Mouse (Mus musculus) layer of hippocampus, adult 8-10 months (tissue): ENCODE results near the gene Ube2o. TPM values are rescaled to one million over a fixed set of nuclear protein-coding genes. Genes with fewer than 3 reads are reported as not detected.
"Not testable (repeated sequence)": the region's sequence is repeated elsewhere in the genome, so short reads cannot be mapped to it uniquely, and the experiment has no call there.

Experiments
- DNase-seq, 2 experiments: peaks; one replicate each; pipeline ENCODE4 v3.0.0; 2022; ENCODE audit warnings: low spot score in 2 of 2
- total RNA-seq, 4 experiments: library from RNA; stranded (reverse); gene quantifications; 2 replicates each; pipeline ENCODE4 v1.2.4; 2022

Ube2o gene
- total RNA-seq, 4 experiments from 2014 or later: 96.8 to 110 (median 98.8) TPM

DNA sequence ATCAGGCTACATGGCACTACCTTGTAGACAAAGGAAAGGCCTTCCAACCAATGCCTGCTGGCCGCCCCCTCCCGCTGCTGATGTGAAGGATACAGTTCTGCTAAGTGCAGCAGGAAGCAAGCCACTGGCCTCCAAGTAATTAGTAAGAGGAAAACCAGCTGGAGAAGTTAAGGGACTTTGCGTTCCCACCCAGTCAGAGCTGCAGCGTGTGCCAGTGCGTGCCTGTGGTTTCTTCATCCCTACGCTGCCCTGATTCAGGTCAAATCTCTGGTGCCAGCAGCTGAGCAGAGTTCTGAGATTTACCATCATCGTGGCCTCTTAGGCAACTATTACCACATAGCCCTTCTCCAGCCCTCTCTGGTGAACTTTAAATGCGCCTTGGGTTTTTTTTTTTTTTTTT is 62.8 kb downstream of the Ube2o start:
- no peak for DNase-seq

DNA sequence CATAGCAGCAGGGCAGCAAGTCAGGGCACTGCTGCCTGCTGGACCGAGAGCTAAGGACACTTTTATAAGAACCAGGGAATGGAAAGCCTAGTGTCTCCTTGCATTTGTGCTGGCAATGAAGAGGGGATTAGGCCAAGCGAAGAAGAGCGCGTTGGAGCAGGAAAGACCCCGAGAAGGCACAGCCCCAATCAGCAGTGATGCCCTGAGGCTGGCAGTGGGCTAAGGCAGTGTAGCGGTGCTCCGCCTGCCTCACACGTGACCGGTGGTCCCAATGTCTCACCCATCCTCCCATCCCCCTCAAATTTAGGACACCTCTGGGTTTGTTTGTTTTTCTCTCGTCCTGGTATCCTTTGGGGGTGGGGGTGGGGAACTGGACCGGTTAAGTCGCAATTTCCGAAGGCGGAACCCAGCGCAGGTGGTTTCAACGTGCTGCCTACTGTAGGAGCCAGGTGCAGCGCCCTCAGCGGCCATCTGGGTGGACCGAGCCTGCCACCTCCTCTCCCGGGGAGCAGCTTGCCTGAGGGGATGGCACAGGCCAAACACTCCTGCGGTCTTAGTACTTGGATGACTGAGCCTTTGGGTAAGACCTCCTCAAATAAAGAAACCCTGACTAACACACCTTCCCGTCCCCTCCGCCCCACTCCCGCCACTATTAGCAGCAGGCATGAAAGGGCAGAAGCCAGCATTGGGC is 65.8 kb downstream of the Ube2o start:
- no peak for DNase-seq

DNA sequence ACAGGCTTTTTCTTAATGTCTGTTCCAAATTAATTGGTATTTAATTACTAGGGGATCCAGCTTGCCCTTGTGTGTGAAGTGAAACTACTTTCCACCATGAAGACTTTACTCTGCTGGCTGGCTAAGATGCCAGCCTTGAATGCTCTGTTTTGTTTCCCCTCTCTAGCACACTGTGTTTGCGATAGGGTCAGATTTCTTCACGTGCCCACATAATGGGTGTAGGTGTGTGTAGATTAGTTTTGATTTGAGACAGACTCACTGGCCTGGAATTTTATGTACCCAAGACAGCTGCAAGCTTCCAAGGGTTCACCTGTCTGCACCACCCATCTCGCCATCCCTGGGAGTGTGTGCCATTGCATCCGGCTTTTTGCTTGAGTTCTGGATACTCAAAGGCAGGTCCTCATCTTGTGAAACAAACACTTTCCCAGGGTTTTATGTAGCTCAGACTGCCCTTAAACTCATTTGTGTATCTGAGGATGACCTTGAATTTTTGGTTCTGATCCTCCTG is 67.7 kb downstream of the Ube2o start:
- no peak for DNase-seq

DNA sequence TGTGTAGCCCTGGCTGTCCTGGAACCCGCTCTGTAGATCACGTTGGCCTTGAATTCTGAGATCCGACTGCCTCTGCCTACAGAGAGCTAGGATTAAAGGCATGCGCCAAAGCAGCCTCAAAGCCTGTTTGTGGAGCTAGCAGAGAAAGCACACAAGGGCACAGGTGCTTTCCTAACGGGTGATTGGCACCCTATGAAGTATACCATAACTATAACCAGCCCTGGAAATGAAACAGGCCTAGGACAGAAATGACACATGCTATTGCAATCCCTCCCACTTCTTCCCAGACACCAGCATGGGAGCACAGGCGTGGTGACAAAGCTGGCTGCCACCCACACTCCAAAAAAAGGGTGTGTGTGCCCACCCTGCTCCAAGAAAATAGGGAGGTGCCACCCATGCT is 68.3 kb downstream of the Ube2o start:
- DNase-seq: peak in 1 of 2 experiments; percentile 33

DNA sequence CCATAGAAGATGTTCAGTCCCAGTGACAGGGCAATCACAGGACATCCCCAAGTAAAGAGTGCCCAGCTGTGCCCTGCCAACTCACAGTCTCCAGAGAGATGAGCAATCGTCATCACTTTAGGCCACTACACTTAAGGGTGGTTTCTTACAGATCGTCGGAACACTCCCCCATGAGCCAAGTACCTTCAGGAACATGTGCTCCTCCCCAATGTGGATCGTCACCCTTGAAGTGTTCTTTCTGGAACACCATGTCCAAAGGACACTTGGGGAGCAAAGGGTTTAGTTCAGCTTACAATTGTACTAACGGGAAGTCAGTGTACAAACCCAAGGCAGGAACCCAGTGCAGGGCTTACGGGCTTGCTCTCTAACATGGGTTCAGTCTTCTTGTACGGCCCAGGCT is 69.1 kb downstream of the Ube2o start:
- DNase-seq: no peak

DNA sequence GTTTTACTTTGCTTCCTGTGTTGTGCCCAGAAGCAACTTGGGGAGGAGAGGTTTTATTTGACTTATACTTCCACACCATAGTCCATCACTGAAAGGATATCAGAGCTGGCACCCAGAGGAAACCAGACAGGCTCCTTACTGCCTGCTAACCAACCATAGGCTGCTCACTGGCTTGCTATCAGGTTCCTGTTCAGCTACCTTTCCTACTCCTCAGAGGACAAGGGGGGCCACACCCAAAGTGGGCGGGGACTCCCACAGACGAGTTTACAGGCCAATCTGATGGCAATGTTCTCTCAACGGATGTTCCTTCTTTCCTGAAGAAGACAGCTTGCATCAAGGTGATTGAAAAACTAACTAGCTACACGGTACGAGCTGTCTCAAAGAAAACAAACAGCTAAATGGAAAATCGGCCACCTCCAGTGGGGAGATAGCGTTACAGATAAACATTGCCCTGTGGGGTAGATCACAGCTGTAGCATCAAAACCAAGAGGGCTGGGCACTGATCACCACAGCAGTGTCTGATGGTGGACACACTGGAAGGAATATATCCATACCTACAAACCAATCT is 69.9 kb downstream of the Ube2o start:
- DNase-seq: no peak

DNA sequence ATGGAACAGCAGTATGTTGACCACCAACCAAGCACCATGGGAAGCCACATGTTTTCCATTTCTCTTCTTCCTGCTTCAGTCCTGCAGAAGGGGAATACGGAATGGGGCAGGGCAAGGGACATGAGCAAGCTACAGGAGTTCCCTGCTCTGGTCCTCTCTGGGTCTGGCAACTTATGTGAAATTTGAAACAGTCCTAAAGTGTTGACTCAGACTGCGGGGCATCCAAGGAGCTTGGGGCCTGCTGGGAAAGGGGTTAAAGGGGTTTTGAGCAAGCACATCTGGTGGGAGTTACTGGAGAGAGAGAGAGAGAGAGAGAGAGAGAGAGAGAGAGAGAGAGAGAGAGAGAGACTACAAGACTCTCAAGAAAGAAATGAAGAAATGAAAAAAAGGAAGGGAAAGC is 72.6 kb downstream of the Ube2o start:
- DNase-seq: no peak

DNA sequence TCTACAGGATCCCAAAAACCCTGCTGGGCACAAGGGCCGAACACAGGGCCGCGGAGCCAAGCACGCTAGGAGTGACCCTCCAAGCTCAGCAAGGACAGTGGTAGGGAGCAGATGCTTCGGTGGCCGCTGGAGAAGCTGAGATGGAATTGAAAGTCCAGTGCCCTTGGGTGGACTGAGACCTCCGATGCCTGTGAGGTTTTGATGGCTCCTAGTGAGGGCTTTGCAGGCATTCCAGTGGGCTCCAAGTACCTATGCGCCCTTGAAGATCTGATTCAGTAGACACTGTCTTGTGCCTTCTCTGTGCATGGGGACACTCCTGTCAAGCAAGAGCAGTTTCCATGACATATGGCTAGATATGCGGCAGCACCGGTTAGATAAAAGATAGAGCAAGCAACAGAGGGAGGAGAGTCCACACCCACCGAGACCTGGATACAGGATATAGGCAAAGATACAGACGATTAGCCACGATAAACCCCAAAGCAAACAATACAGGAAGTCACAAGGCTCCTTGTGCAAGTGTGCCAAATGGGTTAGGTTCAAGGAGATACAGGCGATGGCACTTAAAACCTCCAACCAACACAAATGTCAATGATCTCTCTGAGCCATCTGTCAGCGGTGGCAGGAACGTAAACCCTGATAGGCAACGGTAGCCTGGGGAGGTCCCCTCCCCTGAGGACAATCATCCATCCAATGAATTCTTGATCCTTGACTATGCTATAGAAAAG is 74.9 kb downstream of the Ube2o start:
- DNase-seq: no peak

DNA sequence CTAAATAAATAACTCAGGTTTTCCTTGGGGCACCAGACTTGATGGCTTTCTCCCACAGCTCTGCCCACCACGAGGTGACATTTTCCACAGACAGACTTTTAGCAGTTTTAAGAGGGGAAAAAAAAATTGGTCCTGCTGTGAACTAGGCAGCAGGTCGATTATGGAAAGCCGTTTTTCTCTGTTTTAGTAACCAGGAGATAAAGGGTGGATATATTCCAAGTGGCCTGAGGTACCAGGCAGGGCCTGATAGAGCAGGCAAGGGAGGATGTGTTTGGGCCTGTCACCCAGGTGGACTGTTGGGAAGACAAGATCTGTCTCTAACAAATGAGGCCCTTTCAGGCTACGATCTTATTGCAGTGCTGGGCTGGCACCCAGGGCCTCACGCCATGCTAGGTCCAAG is 75.7 kb downstream of the Ube2o start:
- DNase-seq: no peak

DNA sequence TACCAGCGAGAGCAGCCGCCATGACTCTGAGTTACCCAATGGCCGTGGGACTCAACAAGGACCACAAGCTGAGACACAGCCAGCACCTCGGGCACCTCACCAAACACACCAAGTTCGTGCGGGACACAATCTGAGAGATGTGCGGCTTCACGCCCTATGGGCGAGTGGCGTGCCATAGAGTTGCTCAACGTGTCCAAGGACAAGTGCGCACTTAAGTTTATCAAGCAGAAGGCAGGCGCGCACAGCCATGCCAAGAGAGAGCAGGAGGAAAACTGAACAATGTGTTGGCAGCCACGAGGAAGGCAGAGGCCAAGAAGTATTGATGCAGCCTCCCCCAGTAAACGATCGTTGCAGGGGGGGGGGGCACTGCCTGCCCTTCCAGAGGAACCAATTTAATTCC is 76.7 kb downstream of the Ube2o start:
- DNase-seq: no peak

DNA sequence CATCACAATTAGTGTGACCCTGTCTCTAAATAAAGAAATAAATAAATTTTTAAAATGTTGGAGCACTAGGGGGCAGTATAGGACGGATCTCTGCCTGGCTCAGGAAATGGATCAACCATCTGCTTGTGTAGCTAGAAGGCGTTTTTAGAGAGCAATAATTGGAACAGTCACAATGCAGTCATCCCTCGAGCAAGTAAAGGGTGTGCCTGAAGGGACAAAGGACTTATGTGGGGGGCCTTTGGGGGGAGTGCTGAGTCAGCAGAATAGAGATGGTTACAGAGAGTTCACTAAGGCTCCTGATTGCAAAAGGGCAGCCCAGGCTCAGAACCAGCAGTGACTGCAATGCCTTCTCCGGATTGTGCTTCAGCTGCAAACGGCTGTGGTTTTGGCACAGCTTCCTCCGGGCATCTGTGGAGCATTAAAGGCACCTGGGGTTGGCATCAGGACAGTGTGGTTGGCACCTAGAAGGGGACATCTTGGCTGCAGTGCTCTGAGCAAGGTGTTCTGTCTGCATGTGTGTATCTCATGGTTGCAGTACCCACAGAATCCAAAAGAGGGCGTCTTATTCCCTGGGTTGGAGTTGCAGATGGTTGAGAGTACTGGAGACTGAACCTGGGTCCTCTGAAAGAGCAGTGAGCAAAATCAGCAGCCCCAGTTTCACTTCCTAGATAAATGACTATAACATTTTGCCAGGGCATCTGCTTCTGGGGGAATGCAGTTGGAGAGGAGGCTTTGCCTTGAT is 80.1 kb downstream of the Ube2o start:
- DNase-seq: peak; percentile 37 to 40

DNA sequence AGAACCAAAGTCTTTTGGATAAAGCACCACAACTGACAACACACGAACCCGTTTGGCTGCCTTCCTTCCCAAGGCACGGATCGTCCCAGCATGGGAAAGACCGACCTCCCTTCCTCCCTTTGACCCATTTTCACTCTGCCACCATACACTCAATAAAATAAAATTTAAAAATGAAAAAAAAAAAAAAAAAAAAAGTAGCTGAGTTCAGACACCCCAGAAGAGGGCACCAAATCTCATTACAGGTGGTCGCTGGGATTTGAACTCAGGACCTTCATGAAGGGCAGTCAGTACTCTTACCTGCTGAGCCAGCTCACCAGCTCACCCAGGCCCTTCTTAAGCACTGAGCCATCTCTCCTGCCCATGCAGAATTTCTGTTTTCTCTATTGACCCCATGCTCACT is 82.2 kb downstream of the Ube2o start:
- DNase-seq: no peak

DNA sequence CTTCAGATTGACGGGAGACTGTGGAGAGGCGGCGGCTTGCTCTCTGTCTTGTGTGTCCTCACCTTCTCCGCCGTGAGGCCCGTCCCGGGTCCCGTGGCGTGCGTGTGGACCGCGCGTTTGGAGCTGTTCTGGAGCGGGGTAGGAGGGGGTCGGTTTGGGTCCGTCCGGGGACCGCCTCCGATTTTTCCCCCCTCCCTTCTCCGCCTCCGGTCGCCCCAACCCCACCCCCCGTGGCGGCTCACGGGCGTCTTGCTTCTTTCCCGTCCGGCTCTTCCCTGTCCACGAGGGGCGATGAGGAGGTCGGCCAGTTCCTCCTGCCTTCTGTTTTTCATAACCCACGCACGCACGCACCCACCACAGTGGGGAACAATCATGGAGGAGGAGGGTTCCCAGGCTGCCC is 82.7 kb downstream of the Ube2o start:
- DNase-seq: no peak

DNA sequence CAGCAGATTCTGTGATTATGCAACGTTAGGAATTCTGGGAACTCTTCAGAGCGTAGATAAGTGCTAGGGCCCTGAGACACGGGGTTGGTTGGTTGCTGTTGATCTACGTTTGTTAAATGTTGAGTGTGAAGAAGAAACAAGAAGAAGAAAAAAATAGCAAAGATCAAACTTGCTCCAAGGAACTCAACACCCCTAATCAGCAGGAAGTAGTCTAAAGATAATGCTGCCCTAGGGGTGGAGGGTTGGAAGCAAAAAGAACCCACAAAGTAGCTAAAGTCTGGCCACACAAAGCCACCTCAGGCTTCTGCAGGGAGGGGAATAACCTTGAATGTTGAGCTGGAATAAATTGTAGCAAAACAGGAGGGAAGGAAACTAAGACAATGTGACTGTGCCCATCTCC is 83.9 kb downstream of the Ube2o start:
- DNase-seq: no peak

DNA sequence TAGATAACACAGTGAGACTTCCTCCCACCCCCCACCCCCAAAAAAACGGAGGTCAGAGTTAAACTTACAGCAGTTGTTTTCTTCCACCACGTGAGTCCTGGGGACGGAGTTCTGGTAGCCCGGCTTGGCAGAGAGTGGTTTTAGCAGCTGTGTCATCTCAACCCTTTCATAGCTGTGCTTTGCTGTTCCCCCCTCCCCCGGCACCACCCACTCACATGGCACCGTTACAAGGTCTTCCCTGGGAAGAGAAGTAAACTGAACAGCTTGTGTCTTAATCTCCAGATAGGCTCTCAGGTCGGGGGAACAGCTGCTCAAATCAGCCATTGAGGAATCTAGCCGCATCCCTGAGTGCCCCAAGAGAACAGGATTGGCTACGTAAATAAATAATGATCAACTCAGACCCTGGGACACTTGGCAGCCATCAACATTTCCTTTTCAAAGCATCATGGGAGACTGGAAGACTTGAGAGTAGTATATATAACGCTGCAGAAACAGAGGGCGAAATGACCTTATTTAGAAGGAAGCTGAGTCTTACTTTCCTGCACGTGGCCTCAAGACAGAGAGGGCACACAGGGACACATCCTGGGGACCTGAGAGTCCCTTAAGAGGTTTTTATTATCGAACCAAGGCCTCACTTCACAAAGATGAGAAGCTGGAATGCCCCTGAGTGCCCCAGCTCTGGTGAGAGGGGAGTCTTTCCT is 86.6 kb downstream of the Ube2o start:
- peak; percentile 40 to 58 for DNase-seq

DNA sequence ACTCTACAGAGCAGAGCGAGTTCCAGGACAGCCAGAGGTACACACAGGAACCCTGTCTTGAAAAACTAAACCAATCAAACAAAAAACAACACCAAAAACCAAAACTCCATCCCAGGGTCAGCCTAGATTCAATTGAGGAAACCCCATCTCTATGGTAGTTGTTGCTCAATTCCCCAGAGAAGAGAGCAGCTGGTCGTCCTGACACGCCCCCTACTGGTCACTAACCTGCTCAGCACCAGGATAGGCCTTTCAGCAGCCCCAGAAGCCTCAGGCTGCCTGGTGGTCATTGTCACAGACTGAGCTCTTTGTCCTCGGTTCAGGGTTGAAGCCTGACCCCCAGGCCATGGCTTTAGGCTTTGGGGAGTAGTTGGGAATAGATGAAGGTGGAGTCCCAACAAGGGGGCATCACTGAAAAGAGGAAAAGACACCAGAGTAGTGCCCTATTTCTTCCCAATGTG is 87.4 kb downstream of the Ube2o start, which contains the start of gene Prpsap1:
Gene Prpsap1, minus strand, starts transcription at position 408 of the 458 bp plus-strand sequence.
- peak in 1 of 2 experiments; percentile 33 for DNase-seq

DNA sequence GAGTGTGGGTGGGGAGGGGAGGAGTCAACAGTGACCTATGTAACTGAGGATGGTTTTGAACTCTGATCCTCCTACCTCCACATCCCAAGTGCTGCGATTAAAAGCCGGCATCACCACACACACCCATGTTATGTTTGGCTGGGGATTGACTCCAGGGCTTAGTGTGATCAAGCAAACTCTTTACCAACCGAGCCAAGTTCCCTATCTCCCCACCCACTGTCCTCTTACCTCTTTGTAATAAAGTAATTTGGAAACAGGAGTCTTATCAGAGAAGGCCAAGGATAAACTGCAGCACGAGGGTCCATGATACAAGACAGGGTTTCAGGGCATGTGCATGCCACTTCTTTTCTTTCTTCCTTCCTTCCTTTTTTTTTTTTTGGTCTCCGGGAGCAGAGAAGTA is 88.1 kb downstream of the Ube2o start:
- no peak for DNase-seq

DNA sequence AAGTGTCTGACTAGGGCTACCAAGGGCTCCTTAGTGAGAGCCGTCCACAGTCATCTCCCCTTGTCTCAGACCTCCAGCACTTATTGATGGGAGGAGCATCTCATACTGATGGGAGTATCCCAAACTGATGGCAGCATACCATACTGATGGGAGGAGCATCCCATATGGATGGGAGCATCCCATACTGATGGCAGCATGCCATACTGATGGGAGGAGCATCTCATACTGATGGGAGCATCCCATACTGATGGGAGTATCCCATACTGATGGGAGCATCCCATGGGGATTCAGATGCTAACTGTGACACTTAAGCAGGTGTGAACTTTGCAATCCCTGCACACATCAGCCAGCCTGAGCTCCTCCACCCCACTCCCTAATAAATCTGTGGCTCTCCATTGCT is 88.7 kb downstream of the Ube2o start:
- DNase-seq: not testable (repeated sequence)

DNA sequence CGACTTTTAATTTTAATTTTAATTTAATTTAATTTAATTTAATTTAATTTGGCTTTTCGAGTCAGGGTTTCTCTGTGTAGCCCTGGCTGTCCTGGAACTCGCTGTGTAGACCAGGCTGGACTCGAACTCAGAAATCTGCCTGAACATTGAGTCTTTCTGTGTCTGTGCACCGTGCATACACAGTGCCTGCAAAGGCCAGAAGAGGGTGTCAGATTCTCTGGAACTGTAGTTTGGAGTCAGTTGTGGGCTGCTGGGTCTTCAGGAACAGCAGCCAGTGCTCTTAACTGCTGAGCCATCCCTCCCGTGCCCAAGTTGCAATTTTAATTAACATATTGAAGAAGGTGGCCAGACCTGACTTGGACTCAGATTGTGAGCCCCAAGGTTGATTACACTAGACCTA is 89.9 kb downstream of the Ube2o start:
- DNase-seq: no peak

DNA sequence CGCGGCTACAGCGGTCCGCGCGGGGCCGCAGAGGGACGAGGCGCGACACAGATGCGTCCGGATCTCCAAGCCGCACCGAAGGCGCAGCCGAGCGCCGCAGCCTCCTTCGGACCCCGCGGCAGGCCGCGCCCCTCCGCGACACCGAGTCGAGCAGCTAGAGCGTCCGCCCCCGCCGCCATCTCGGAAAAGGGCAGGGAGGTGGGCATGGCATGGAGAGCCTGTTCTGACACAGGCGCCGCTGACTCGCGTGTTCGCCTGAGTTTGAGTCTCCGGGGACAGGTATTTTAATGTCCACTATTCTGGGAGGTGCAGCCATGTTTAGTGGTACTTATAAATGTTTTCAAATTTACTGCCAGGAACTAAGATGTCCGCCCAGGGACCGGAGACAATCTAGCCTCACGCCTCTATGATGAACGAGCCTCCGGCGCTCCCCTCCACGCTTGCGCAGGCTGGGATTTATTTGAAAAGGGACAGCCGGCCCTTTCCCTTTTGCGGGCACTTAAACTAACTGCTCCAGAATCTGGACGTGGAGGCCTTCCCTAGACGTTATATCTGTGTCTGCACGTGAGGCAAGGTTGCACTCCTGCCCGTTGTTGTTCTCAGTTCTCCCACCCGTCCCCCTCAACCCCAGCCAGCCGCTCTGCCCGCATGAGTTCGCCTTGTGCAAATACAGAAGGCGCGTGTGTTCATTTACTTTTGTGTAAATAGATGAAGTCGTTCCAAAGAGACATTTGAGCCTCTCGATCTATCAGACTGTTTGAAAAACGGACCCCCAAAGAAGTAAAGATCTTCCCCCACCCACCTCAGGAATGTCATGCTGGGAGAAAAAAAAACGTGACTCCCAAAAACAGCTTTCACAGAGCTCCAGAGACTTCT is 90.8 kb downstream of the Ube2o start:
- DNase-seq: peak; percentile 69 to 81
